Mouse (Mus musculus) heart, embryonic 11.5 days (tissue): Measurements from ENCODE around the gene Susd1. TPM values are rescaled to one million over a fixed set of nuclear protein-coding genes. Genes with fewer than 3 reads are reported as not detected.

Source experiments
- ATAC-seq: fragments of 200-750 bp; cut with Nextera tagmentation; replicated peaks from 2 replicates; pipeline ENCODE4 v1.8.0; 2017; ENCODE audit warnings: moderate library complexity; ENCODE audit not compliant: insufficient number of reproducible peaks, low FRiP score, low TSS enrichment
- H3K27ac ChIP-seq: fragments of 300-500 bp; sonication (generic); 2 replicates; pipeline ENCODE4 v1.5.1; 2014; ENCODE audit warnings: mild to moderate bottlenecking, low read depth, low read length
- H3K27me3 ChIP-seq: fragments of 300-500 bp; sonication (generic); 2 replicates; pipeline ENCODE4 v1.6.1; 2014; ENCODE audit warnings: mild to moderate bottlenecking, low read length, mixed read lengths; ENCODE audit not compliant: control insufficient read depth, insufficient read depth
- H3K36me3 ChIP-seq: fragments of 300-500 bp; sonication (generic); 2 replicates; pipeline ENCODE4 v1.6.1; 2014; ENCODE audit warnings: mild to moderate bottlenecking, low read length, moderate library complexity, mixed read lengths; ENCODE audit not compliant: control insufficient read depth, insufficient read depth
- H3K4me1 ChIP-seq: fragments of 300-500 bp; sonication (generic); 2 replicates; pipeline ENCODE4 v1.6.1; 2014; ENCODE audit warnings: low read length; ENCODE audit not compliant: control insufficient read depth, insufficient read depth
- H3K4me2 ChIP-seq: fragments of 300-500 bp; sonication (generic); 2 replicates; pipeline ENCODE4 v1.6.1; 2014; ENCODE audit warnings: mild to moderate bottlenecking, moderate library complexity
- H3K4me3 ChIP-seq: fragments of 300-500 bp; sonication (generic); 2 replicates; pipeline ENCODE4 v1.5.1; 2014; ENCODE audit warnings: low read depth, low read length
- H3K9ac ChIP-seq: fragments of 300-500 bp; sonication (generic); 2 replicates; pipeline ENCODE4 v1.6.1; 2014; ENCODE audit warnings: mild to moderate bottlenecking, low read depth, low read length, moderate library complexity
- H3K9me3 ChIP-seq: fragments of 300-500 bp; sonication (generic); replicated peaks from 2 replicates; pipeline ENCODE4 v1.6.1; 2016; ENCODE audit warnings: low read length; ENCODE audit not compliant: control insufficient read depth
- WGBS: fragments of 180-500 bp; shearing (Covaris S2); extraction: QIAGEN DNeasy Blood & Tissue Kit; methylation state at CpG from one replicate; pipeline ENCODE4 v1.1.7; 2014; ENCODE audit not compliant: insufficient replicate concordance; 5-methylcytosine and 5-hydroxymethylcytosine counted together
- polyA plus RNA-seq: library from polyadenylated mRNA; unstranded; fragments of >200 nt; fragmentation: Nextera tagmentation; extraction: Ambion mirVana; gene quantifications from 2 replicates; pipeline ENCODE4 v1.2.1, GENCODE M21; 2014

Susd1 gene
- polyA plus RNA-seq, 1 experiment from 2014 or later: 5.4 TPM

- H3K4me1 ChIP-seq: peaks cover 8% of the 10 kb centered on the region; the same call in 1 of the 2 replicates
- no peak overlapping the region for H3K4me2 ChIP-seq
- H3K36me3 ChIP-seq: no peaks in the 10 kb centered on the region
- ATAC-seq: no peak
- no peak overlapping the region for H3K27ac ChIP-seq
- H3K4me3 ChIP-seq: no peak overlapping the region
- no peaks in the 10 kb centered on the region for H3K27me3 ChIP-seq
- no peaks in the 10 kb centered on the region for H3K9me3 ChIP-seq
- WGBS: 88% methylated on average over 10 of the region's 10 CpGs
- no peak overlapping the region for H3K9ac ChIP-seq
Observed at GRCm38 (mm10) chr4:59400931-59401330, 37.5 kb downstream of the Susd1 start.

GRCm38 (mm10) chr4:59399343-59399742 lies 39.1 kb downstream of the Susd1 start:
- no peaks in the 10 kb centered on the region for H3K27me3 ChIP-seq
- H3K9ac ChIP-seq: no peak overlapping the region
- no peaks in the 10 kb centered on the region for H3K4me1 ChIP-seq
- no peak overlapping the region for H3K4me3 ChIP-seq
- no peak overlapping the region for H3K4me2 ChIP-seq
- no peaks in the 10 kb centered on the region for H3K36me3 ChIP-seq
- WGBS: 61% methylated on average over 4 of the region's 4 CpGs
- no peak overlapping the region for H3K27ac ChIP-seq
- no peaks in the 10 kb centered on the region for H3K9me3 ChIP-seq
- no peak for ATAC-seq

GRCm38 (mm10) chr4:59395528-59395927 lies 42.9 kb downstream of the Susd1 start:
- ATAC-seq: no peak
- Histone ChIP-seq H3K27me3 (no peaks in the 10 kb centered on the region), H3K9me3 (no peaks in the 10 kb centered on the region), H3K4me3 (no peak overlapping the region), H3K4me2 (no peak overlapping the region), H3K27ac (no peak overlapping the region), H3K4me1 (no peaks in the 10 kb centered on the region), H3K36me3 (no peaks in the 10 kb centered on the region), H3K9ac (no peak overlapping the region)
- WGBS: 97% methylated on average over 2 of the region's 2 CpGs

DNA sequence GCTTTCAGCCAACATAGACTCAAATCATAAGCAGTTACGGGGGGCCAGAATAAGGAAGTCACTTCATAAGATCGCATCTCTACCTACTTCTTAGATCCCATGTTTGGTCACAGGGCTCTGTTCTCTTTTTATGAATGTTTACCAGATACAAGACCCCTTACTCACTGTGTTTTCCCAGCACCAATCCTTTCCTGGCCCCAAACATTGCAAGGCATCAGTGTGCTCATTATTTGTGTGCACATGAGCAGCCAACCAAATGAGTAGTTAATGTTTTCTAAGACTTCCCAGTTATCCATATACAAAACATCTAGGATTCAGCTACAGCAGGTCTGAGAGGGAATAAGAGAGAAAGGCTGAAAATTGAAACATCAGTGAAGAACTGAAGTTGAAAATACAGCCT lies 44.3 kb downstream of the Susd1 start:
- H3K9me3 ChIP-seq: no peaks in the 10 kb centered on the region
- no peak overlapping the region for H3K4me3 ChIP-seq
- WGBS: 95% methylated on average over 2 of the region's 2 CpGs
- no peak overlapping the region for H3K9ac ChIP-seq
- H3K27me3 ChIP-seq: no peaks in the 10 kb centered on the region
- H3K4me1 ChIP-seq: no peaks in the 10 kb centered on the region
- H3K36me3 ChIP-seq: 0 out of 2 replicates have a peak, but pooled peaks cover 3% of the 10 kb centered on the region
- H3K4me2 ChIP-seq: no peak overlapping the region
- no peak overlapping the region for H3K27ac ChIP-seq
- no peak for ATAC-seq

GRCm38 (mm10) chr4:59388447-59389030 lies 49.9 kb downstream of the Susd1 start:
- Histone ChIP-seq H3K9me3 (no peaks in the 10 kb centered on the region), H3K27ac (no peak overlapping the region), H3K9ac (no peak overlapping the region), H3K36me3 (0 out of 2 replicates have a peak, but pooled peaks cover 3% of the 10 kb centered on the region), H3K4me2 (no peak overlapping the region), H3K4me1 (no peaks in the 10 kb centered on the region), H3K27me3 (no peaks in the 10 kb centered on the region), H3K4me3 (no peak overlapping the region)
- WGBS: 54% methylated on average over 13 of the region's 13 CpGs
- ATAC-seq: no peak

GRCm38 (mm10) chr4:59387387-59388210 lies 50.8 kb downstream of the Susd1 start:
- no peaks in the 10 kb centered on the region for H3K4me1 ChIP-seq

DNA sequence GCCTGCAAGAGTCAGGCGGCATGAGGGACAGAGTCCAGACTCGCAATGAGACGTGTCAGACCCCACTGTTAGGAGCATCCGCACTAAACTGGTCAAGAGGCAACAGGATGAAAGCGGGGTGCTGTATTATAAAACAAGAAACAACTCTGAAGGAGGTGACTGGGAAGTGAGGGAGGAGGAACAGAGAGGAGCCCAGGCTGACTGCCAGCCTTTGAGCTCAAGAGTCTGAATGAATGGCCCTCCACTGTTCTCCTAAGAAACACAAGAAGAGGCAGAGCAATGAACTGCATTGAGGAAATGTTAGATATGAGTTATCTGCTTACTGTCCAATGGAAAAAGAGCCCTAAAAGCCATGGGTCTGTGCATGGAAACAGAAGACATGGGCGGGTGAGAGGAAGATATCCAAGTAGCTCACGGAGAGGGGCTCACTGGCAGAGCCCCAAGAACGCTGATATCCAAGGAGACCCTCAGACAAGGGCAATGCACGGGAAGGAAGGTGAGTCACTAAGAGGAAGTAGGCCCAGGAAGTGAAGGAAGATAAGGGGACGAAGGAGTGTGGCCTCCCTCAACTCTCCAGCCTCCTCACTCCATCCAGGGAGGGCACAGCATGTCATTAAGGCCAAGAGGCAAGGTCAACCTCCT lies 53.1 kb downstream of the Susd1 start:
- WGBS: 69% methylated on average over 10 of the region's 10 CpGs
- Histone ChIP-seq H3K9ac (no peak overlapping the region), H3K4me2 (no peak overlapping the region), H3K36me3 (0 out of 2 replicates have a peak, but pooled peaks cover 1% of the 10 kb centered on the region), H3K9me3 (no peaks in the 10 kb centered on the region), H3K27ac (no peak overlapping the region), H3K4me1 (0 out of 2 replicates have a peak, but pooled peaks cover 2% of the 10 kb centered on the region), H3K27me3 (no peaks in the 10 kb centered on the region), H3K4me3 (no peak overlapping the region)
- 0 out of 2 replicates have a peak, but pooled peaks have one; percentile 49 for ATAC-seq

More at GRCm38 (mm10) chr4:59387387-59388210, 50.8 kb downstream of the Susd1 start:
- no peak for ATAC-seq
- Histone ChIP-seq H3K27me3 (no peaks in the 10 kb centered on the region), H3K4me2 (no peak overlapping the region), H3K27ac (no peak overlapping the region), H3K4me3 (no peak overlapping the region), H3K9me3 (no peaks in the 10 kb centered on the region), H3K36me3 (0 out of 2 replicates have a peak, but pooled peaks cover 3% of the 10 kb centered on the region), H3K9ac (no peak overlapping the region)
- WGBS: 71% methylated on average over 13 of the region's 13 CpGs

DNA sequence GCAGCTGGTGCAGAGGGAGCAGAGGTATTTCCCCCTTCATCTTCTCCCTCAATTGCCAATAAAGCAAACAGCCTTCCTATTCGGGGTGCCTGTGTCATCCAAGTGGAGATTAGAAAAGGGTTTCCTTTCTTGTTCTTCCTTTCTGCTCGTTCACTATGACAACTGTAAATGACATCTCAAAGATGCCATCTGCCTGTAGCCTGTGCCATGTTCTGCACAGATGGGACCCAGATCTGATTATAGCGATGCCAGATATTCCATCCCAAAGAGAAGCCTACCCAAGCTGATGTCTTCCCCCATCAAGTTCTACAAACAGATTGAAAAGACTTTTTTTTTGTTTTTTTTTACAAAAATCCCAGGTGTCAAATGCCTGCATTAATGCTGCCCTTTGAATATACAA lies 54.6 kb downstream of the Susd1 start:
- Histone ChIP-seq H3K9me3 (no peaks in the 10 kb centered on the region), H3K4me2 (no peak overlapping the region), H3K9ac (no peak overlapping the region), H3K36me3 (no peaks in the 10 kb centered on the region; the same call in 1 of the 2 replicates), H3K27ac (no peak overlapping the region), H3K4me3 (no peak overlapping the region), H3K4me1 (0 out of 2 replicates have a peak, but pooled peaks cover 2% of the 10 kb centered on the region), H3K27me3 (no peaks in the 10 kb centered on the region)
- ATAC-seq: no peak
- WGBS: 70% methylated on average over 3 of the region's 3 CpGs
